Mouse (Mus musculus) liver, adult 2 months (tissue): ENCODE measurements around the gene Stard3nl.

Experiments used
- CTCF ChIP-seq: fragments of 200-500 bp; IDR thresholded peaks from 2 replicates; pipeline ENCODE4 v1.5.1; 2011; ENCODE audit warnings: low read depth, low read length, control low read depth
- POLR2A ChIP-seq: fragments of 200-500 bp; IDR thresholded peaks from 2 replicates; pipeline ENCODE4 v1.6.1; 2011; ENCODE audit warnings: low read length, control low read depth; ENCODE audit not compliant: insufficient read depth; ENCODE audit errors: extremely low read depth

DNA sequence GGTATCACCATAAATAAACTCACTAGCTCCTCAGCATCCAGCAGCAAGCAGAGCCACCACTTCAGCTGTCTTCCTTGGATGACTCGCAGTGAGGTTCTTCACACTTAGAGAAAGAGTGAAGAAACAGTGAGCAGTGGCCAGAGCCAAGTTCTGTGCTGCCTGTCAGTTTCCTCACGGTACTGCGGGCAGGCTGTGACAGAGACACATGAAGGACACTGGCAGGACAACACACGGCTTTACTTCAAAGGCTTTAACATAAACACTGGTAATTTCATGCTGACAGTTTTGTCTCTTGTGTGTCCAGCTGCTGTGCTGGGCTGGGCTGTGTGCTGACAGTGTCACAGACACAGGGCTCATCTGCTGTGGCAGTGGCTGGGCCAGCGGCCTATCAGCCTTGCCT is 37.6 kb downstream of the Stard3nl start:
- TF ChIP-seq CTCF (no peak), POLR2A (no peak)
